Mouse (Mus musculus): ENCODE results near the gene Gm21663.
"Not testable (repeated sequence)": the region's sequence is repeated elsewhere in the genome, so short reads cannot be mapped to it uniquely, and the experiment has no call there.

Gene Gm21663

DNA sequence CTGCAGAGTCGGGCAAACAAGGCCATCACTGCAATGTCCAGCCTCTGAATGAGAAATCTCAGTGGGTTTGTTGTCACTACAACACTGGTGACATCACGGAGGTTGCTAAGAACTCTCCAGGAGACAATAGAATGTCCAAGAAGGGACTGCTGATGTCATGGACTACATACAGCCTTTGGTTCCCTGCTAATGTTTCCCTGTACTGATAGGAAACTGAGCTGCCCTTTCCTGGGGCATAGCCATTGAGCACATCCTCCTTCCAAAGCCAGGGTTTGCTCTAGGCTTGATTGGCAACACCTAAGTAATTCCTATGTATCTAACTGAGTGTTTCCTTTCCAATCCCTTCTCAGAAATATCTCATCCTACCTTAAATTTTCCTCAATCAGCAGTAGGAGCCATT is at the start of gene Gm21663:
Gm21663 (minus strand) TSS at position 101 of the 400 bp plus-strand sequence.
- DNase-seq = not testable (repeated sequence)

DNA sequence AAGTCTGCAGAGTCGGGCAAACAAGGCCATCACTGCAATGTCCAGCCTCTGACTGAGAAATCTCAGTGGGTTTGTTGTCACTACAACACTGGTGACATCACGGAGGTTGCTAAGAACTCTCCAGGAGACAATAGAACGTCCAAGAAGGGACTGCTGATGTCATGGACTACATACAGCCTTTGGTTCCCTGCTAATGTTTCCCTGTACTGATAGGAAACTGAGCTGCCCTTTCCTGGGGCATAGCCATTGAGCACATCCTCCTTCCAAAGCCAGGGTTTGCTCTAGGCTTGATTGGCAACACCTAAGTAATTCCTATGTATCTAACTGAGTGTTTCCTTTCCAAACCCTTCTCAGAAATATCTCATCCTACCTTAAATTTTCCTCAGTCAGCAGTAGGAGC is 46.4 kb upstream of the Gm21663 start, which contains the start of gene Gm21698:
Gm21698 (minus strand) TSS at position 101 of the 400 bp plus-strand sequence.
- not testable (repeated sequence) for DNase-seq

DNA sequence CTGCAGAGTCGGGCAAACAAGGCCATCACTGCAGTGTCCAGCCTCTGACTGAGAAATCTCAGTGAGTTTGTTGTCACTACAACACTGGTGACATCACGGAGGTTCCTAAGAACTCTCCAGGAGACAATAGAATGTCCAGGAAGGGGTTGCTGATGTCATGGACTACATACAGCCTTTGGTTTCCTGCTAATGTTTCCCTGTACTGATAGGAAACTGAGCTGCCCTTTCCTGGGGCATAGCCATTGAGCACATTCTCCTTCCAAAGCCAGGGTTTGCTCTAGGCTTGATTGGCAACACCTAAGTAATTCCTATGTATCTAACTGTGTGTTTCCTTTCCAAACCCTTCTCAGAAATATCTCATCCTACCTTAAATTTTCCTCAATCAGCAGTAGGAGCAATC is 30.4 kb upstream of the Gm21663 start, which contains the start of gene Gm21680:
Gm21680 (minus strand) TSS at position 101 of the 400 bp plus-strand sequence.
- DNase-seq = not testable (repeated sequence)

DNA sequence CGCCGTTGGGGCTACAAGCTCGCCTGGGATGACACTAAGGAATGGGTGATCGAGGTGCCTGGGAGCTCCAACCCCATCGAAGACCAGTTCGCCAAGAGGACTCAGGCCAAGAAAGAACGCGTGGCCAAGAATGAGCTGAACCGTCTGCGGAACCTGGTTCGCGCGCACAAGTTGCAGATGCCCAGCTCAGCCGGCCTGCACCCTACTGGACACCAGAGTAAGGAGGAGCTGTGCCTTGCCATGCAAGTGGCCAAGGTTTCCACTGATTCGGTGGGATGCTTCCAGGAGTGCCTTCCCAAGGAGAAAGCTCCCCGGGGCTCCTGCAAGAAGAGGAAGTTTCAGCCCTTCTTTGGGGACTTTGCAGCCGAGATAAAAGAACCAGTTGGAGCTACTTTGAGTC is 14.9 kb upstream of the Gm21663 start:
- not testable (repeated sequence) for DNase-seq

DNA sequence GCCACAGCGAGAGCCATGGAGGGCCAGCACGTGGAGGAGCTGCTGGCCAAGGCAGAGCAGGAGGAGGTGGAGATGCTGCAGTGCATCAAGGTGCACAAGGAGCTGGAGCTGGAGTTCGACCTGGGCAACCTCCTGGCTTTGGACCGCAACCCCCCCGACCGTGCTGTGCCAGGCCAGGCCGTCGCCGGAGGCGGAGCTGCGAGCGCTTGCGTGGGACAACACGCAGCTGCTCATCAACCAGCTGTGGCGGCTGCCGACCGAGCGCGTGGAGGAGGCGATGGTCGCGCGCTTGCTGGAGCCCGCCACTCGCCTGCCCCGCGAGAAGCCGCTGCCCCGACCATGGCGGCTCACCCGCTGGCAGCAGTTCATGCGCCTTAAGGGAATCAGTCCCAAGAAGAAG is 14.4 kb upstream of the Gm21663 start:
- not testable (repeated sequence) for DNase-seq

DNA sequence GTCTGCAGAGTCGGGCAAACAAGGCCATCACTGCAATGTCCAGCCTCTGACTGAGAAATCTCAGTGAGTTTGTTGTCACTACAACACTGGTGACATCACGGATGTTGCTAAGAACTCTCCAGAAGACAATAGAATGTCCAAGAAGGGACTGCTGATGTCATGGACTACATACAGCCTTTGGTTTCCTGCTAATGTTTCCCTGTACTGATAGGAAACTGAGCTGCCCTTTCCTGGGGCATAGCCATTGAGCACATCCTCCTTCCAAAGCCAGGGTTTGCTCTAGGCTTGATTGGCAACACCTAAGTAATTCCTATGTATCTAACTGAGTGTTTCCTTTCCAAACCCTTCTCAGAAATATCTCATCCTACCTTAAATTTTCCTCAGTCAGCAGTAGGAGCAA is 12.1 kb upstream of the Gm21663 start, which contains the start of gene Gm21671:
Gm21671 (minus strand) TSS at position 101 of the 400 bp plus-strand sequence.
- not testable (repeated sequence) for DNase-seq

DNA sequence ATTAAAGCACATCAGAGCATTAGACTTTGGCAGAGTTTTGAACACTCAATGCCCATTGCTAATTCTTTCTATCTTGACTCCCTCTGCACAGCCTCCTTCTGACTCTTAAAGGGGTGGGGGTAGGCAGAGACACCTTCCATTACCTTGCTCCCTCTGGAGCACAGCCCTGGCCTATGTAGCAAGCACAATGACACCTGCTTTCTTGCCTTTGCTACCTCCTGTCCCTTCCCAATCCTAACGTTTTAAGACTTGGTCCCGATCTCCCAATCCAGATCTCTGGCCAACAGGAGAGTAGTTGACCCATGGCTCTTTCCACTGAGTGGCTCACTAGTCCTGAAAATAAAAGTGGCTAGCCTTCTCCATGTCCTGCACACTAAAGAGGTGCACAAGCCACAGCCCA is 3.2 kb upstream of the Gm21663 start:
- DNase-seq = not testable (repeated sequence)

DNA sequence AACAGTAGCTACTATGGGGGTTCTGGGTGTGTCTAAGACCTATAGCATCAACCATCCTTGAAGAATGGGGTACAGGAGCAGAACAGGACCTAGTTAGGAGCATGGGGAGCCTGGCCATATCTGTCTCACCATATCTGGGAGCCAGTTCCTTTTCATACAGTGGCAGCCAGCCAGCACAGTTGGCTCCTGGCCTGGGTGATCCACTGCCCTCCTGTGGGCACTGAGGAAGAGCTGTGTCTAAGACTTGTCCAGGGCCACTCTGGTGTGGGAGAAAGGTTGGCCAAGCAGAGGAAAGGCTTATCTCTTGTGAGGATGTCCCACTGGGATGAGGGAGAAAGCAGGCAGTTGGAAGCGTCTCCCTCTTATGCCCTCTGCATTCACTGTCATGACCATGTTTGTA is 50.9 kb downstream of the Gm21663 start:
- peak in 1 of 2 experiments; percentile 5 for DNase-seq

DNA sequence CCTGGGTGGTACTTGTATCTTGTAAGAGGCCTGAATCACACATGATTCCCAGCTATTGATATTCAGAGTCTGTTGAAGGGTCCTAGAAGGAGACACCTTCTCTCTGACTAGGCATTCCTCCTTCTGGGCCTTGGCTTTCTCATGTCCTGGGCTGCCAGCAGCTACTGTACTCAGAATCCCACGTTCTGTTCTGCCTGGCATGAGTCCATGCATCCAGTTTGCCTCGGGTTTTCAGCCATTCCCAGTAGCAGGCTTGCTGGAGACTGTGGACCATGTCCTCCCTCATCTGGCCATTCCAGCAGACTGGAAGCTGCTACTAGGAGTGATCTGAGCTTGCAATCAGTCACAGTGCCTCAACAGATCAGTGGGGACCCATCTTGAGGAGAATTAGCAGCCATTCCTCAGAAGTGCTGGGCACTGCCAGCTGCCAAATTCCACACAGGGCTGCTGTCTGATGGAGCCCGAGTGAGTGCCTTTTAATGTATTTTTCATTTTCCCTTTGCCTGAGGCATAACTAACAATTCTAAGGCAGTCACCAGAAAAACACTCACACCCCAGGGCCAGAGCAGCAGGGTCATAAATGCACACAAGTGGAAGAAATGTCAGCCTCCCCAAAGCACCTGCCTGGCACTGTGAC is 52.3 kb downstream of the Gm21663 start:
- DNase-seq = no peak

DNA sequence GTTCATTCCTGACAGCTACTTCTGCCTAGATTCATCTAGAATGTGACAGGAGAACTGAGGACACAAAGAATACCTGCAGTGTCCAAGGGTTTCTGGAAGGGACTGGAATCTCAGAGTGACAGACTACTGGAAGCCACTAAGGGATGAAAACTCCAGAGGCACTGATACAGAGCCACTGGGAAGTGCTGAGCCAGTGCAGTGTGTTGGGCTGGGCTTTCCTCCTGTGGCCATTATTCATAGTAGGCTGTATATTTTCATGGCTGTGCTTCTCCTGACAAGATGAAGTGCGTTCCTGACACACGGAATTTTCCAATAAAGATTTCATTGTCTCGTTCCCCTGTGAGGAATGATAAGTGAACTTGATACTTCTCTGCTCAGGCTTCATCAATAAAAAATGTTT is 55.5 kb downstream of the Gm21663 start:
- no peak for DNase-seq
